Mouse (Mus musculus) MEL (cell line): Measurements from ENCODE around the gene Traf3. TPM values are rescaled to one million over a fixed set of nuclear protein-coding genes. Genes with fewer than 3 reads are reported as not detected.
A peak's percentile ranks its signal among the peaks of the same experiment; 100 is the strongest.

Experiments used
- DNase-seq: peaks from one replicate; pipeline ENCODE4 v3.0.0; 2011; ENCODE audit warnings: low read depth, low spot score
- H3K27ac ChIP-seq: 2 replicates; pipeline ENCODE4 v1.5.1; 2012; ENCODE audit warnings: low read depth, mild to moderate bottlenecking, control low read depth, low read length, moderate library complexity; ENCODE audit not compliant: control insufficient read depth
- H3K27me3 ChIP-seq, 2 experiments: fragments of 150-350 bp in 1 of 2; sonication (generic) in 1 of 2; 2 replicates each; pipeline ENCODE4 v1.6.1; 2012; ENCODE audit warnings: low read length in 2 of 2, mild to moderate bottlenecking in 2 of 2, improper control_type of control experiment in 1 of 2, moderate library complexity in 1 of 2; ENCODE audit not compliant: insufficient read depth in 2 of 2, control insufficient read depth in 1 of 2
- H3K36me3 ChIP-seq, 2 experiments: 2 replicates each; pipeline ENCODE4 v1.6.1; 2012 to 2014; ENCODE audit warnings: low read length in 2 of 2, improper control_type of control experiment in 1 of 2, inconsistent platforms in 1 of 2, mild to moderate bottlenecking in 1 of 2; ENCODE audit not compliant: insufficient read depth in 2 of 2, control insufficient read depth in 1 of 2
- H3K4me1 ChIP-seq, 2 experiments: fragments of 150-350 bp in 1 of 2; sonication (generic) in 1 of 2; 2 replicates each; pipeline ENCODE4 v1.6.1; 2012; ENCODE audit warnings: low read length in 2 of 2, improper control_type of control experiment in 1 of 2, mild to moderate bottlenecking in 1 of 2; ENCODE audit not compliant: insufficient read depth in 2 of 2, control insufficient read depth in 1 of 2
- H3K4me3 ChIP-seq, 2 experiments: fragments of 150-350 bp in 1 of 2; sonication (generic) in 1 of 2; 2 replicates each; pipeline ENCODE4 v1.5.1; 2012; ENCODE audit warnings: low read depth in 2 of 2, low read length in 2 of 2, mild to moderate bottlenecking in 2 of 2, moderate library complexity in 2 of 2, control low read depth in 1 of 2, improper control_type of control experiment in 1 of 2; ENCODE audit not compliant: control insufficient read depth in 1 of 2, insufficient read depth in 1 of 2
- H3K79me2 ChIP-seq: 2 replicates; pipeline ENCODE4 v1.6.1; 2012; ENCODE audit warnings: mild to moderate bottlenecking, low read length, moderate library complexity; ENCODE audit not compliant: control insufficient read depth, poor library complexity, insufficient read depth
- H3K9ac ChIP-seq: 2 replicates; pipeline ENCODE4 v1.6.1; 2012; ENCODE audit warnings: low read depth, mild to moderate bottlenecking, control low read depth, low read length, moderate library complexity; ENCODE audit not compliant: control insufficient read depth, poor library complexity, severe bottlenecking
- H3K9me3 ChIP-seq: fragments of 150-350 bp; sonication (generic); replicated peaks from 2 replicates; pipeline ENCODE4 v1.6.1; 2012; ENCODE audit warnings: mild to moderate bottlenecking, low read length, improper control_type of control experiment, moderate library complexity; ENCODE audit not compliant: insufficient read depth
- CHD2 ChIP-seq: IDR thresholded peaks from 2 replicates; pipeline ENCODE4 v1.6.1; 2011; ENCODE audit warnings: low read length, improper control_type of control experiment
- CTCF ChIP-seq, 3 experiments: IDR thresholded peaks in 2 of 3; conservative IDR thresholded peaks in 1 of 3; 2 replicates each; pipeline ENCODE4 v1.5.1; 2011 to 2012; ENCODE audit warnings: low read length in 3 of 3, low read depth in 2 of 3, mild to moderate bottlenecking in 2 of 3, improper control_type of control experiment in 1 of 3, inconsistent platforms in 1 of 3, mixed read lengths in 1 of 3, moderate library complexity in 1 of 3; ENCODE audit not compliant: control insufficient read depth in 1 of 3, insufficient read depth in 1 of 3, poor library complexity in 1 of 3, severe bottlenecking in 1 of 3
- ETS1 ChIP-seq: IDR thresholded peaks from 2 replicates; pipeline ENCODE4 v1.6.1; 2012; ENCODE audit warnings: low read depth, mild to moderate bottlenecking, inconsistent platforms, low read length, improper control_type of control experiment, moderate library complexity
- GABPA ChIP-seq: IDR thresholded peaks from 2 replicates; pipeline ENCODE4 v1.6.1; 2012; ENCODE audit warnings: low read depth, mild to moderate bottlenecking, inconsistent platforms, low read length, improper control_type of control experiment, moderate library complexity
- JUND ChIP-seq: IDR thresholded peaks from 2 replicates; pipeline ENCODE4 v1.6.1; 2011; ENCODE audit warnings: low read depth, mild to moderate bottlenecking, improper control_type of control experiment, low read length
- KAT2A ChIP-seq: conservative IDR thresholded peaks from 2 replicates; pipeline ENCODE4 v1.6.1; 2012; ENCODE audit warnings: low read depth, low read length, improper control_type of control experiment, inconsistent platforms
- MAX ChIP-seq: IDR thresholded peaks from 2 replicates; pipeline ENCODE4 v1.6.1; 2011; ENCODE audit warnings: low read length, improper control_type of control experiment
- MEF2A ChIP-seq: IDR thresholded peaks from 2 replicates; pipeline ENCODE4 v1.6.1; 2014; ENCODE audit warnings: low read depth, mild to moderate bottlenecking, inconsistent platforms, low read length, improper control_type of control experiment; ENCODE audit not compliant: poor library complexity, insufficient replicate concordance, severe bottlenecking; ENCODE audit errors: extremely low read depth
- MYB ChIP-seq: IDR thresholded peaks from 2 replicates; pipeline ENCODE4 v1.6.1; 2011; ENCODE audit warnings: mild to moderate bottlenecking, low read depth, low read length, improper control_type of control experiment
- MYC ChIP-seq: IDR thresholded peaks from 2 replicates; pipeline ENCODE4 v1.6.1; 2011; ENCODE audit warnings: low read depth, mild to moderate bottlenecking, low read length, improper control_type of control experiment, moderate library complexity
- POLR2A ChIP-seq, 2 experiments: IDR thresholded peaks; 2 replicates each; pipeline ENCODE4 v1.6.1; 2011 to 2012; ENCODE audit warnings: low read length in 2 of 2, mild to moderate bottlenecking in 2 of 2, control low read depth in 1 of 2, improper control_type of control experiment in 1 of 2, low read depth in 1 of 2, moderate library complexity in 1 of 2; ENCODE audit not compliant: control insufficient read depth in 1 of 2, insufficient read depth in 1 of 2, poor library complexity in 1 of 2
- POLR2AphosphoS2 ChIP-seq: IDR thresholded peaks from 2 replicates; pipeline ENCODE4 v1.6.1; 2011; ENCODE audit warnings: low read length, improper control_type of control experiment
- RAD21 ChIP-seq: IDR thresholded peaks from 2 replicates; pipeline ENCODE4 v1.6.1; 2011; ENCODE audit warnings: mild to moderate bottlenecking, low read depth, low read length, improper control_type of control experiment
- RCOR1 ChIP-seq: IDR thresholded peaks from 2 replicates; pipeline ENCODE4 v1.6.1; 2012; ENCODE audit warnings: low read depth, mild to moderate bottlenecking, inconsistent platforms, low read length, improper control_type of control experiment
- SIN3A ChIP-seq: IDR thresholded peaks from 2 replicates; pipeline ENCODE4 v1.6.1; 2012; ENCODE audit warnings: low read length, improper control_type of control experiment, inconsistent platforms
- SMC3 ChIP-seq: IDR thresholded peaks from 2 replicates; pipeline ENCODE4 v1.6.1; 2011; ENCODE audit warnings: low read depth, low read length, improper control_type of control experiment
- TAL1 ChIP-seq: IDR thresholded peaks from 2 replicates; pipeline ENCODE4 v1.6.1; 2012; ENCODE audit warnings: mild to moderate bottlenecking, inconsistent platforms, low read length, moderate library complexity, mixed read lengths
- TCF12 ChIP-seq: IDR thresholded peaks from 2 replicates; pipeline ENCODE4 v1.6.1; 2014; ENCODE audit warnings: low read depth, mild to moderate bottlenecking, inconsistent platforms, low read length, improper control_type of control experiment, moderate library complexity
- UBTF ChIP-seq: IDR thresholded peaks from 2 replicates; pipeline ENCODE4 v1.6.1; 2012; ENCODE audit warnings: low read depth, mild to moderate bottlenecking, inconsistent platforms, low read length, improper control_type of control experiment, moderate library complexity, borderline replicate concordance; ENCODE audit not compliant: insufficient read depth
- ZMIZ1 ChIP-seq: IDR thresholded peaks from 2 replicates; pipeline ENCODE4 v1.6.1; 2012; ENCODE audit warnings: low read depth, mild to moderate bottlenecking, inconsistent platforms, low read length, improper control_type of control experiment, moderate library complexity
- ZNF384 ChIP-seq: IDR thresholded peaks from 2 replicates; pipeline ENCODE4 v1.6.1; 2012; ENCODE audit warnings: low read depth, mild to moderate bottlenecking, inconsistent platforms, low read length, improper control_type of control experiment
- polyA plus RNA-seq, 2 experiments: library from polyadenylated mRNA; stranded (reverse) in 1 of 2; unstranded in 1 of 2; fragments of >175 nt in 1 of 2; fragments of >200 nt in 1 of 2; gene quantifications; 2 replicates each; pipeline versions ENCODE4 v1.2.1 to v1.2.4; 2012; ENCODE audit warnings: low replicate concordance in 2 of 2, low read depth in 1 of 2; ENCODE audit not compliant: insufficient read length in 2 of 2, insufficient read depth in 1 of 2, missing spikeins in 1 of 2
- total RNA-seq: library from RNA; depleted of rRNA; stranded (reverse); fragments of 300-350 nt; gene quantifications from 2 replicates; pipeline ENCODE4 v1.2.3, GENCODE M21; 2012

Traf3 gene
- total and polyA plus RNA-seq, 3 experiments = 21.1 to 40.7 TPM; not detected in 1

DNA sequence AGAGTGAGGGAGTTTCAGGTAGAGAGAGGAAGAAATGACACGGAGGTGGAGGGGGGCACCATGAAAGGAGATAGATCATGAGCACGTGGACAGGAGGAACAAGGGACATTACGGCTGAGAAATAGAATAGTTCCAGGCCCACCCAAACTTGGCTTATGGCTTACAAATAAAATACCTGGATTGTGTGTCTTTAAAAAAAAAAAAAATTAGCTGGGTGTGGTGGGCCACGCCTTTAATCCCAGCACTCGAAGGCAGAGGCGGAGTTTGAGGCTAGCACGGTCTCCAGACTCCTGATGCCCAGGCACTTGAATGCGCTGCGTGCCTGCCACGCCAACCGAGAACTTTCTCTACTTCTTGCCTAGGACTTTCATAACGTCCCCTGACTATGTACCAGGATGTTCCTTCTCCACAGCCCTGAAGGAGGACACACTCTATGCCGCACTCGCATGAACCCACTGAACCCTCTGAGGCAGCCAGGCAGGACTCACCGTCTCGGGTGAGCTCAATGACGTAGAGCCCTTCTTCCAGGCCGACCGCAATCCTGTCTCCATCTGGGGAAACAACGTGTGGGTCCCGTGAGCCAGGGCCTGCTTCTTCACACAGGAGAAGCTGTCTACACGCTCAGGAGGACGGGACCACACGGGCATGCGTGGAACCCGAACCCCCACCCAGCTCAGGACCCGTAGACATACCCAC is 135.3 kb downstream of the Traf3 start:
- no peak for DNase-seq
- Histone ChIP-seq H3K27ac (no peak overlapping the region), H3K27me3 (no peaks in the 10 kb centered on the region; a peak in 1 of 4 replicates), H3K9ac (no peak overlapping the region), H3K4me3 (no peak overlapping the region), H3K79me2 (no peaks in the 10 kb centered on the region), H3K36me3 (no peaks in the 10 kb centered on the region), H3K9me3 (no peaks in the 10 kb centered on the region), H3K4me1 (no peaks in the 10 kb centered on the region)
- TF ChIP-seq TCF12 (no peak), KAT2A (no peak), CTCF (IDR thresholded peaks at IDR 0.05 in 2 of 3, conservative IDR thresholded peaks at IDR 0.05 in 1 of 3; ENCODE audit: control insufficient read depth in 1 of 3, insufficient read depth in 1 of 3, low read depth in 2 of 3, low read length in 3 of 3, poor library complexity in 1 of 3, severe bottlenecking in 1 of 3) (no peak), ZMIZ1 (no peak), ZNF384 (0 out of 2 replicates have a peak, but pooled peaks have one; percentile 27), SMC3 (no peak), RCOR1 (no peak), POLR2AphosphoS2 (no peak)

DNA sequence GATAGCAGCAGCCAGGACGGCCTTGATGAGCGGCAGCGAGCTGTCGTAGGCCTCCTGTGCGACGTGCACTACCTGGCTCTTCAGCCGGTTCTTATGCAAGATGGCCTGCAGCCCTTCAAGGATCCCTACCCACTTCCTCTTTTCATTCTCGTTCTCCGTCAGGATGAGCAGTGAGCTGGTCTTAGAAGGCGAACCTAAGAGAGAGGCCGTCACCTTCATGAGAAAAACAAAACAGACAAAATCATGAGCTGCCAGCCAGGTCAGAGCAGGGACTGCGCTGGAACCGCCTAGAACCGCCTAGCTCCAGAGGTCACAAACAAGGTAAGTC is 135.8 kb downstream of the Traf3 start:
- H3K36me3 ChIP-seq = no peaks in the 10 kb centered on the region
- peak; percentile 12 for DNase-seq
- H3K9me3 ChIP-seq = no peaks in the 10 kb centered on the region
- no peaks in the 10 kb centered on the region for H3K79me2 ChIP-seq
- H3K27me3 ChIP-seq = no peaks in the 10 kb centered on the region; a peak in 1 of 4 replicates
- TF ChIP-seq SMC3 (no peak), JUND (no peak), RCOR1 (no peak), MYB (no peak), RAD21 (no peak), SIN3A (no peak), CTCF (IDR thresholded peaks at IDR 0.05 in 2 of 3, conservative IDR thresholded peaks at IDR 0.05 in 1 of 3; ENCODE audit: control insufficient read depth in 1 of 3, insufficient read depth in 1 of 3, low read depth in 2 of 3, low read length in 3 of 3, poor library complexity in 1 of 3, severe bottlenecking in 1 of 3) (no peak), CHD2 (no peak), UBTF (no peak), GABPA (no peak), POLR2A (IDR thresholded peaks at IDR 0.05; ENCODE audit: control insufficient read depth in 1 of 2, insufficient read depth in 1 of 2, low read depth in 1 of 2, low read length in 2 of 2, poor library complexity in 1 of 2) (no peak), TCF12 (no peak), ETS1 (no peak), MYC (no peak), MEF2A (no peak), MAX (no peak), TAL1 (no peak)
- no peak overlapping the region for H3K9ac ChIP-seq
- no peaks in the 10 kb centered on the region for H3K4me1 ChIP-seq
- H3K4me3 ChIP-seq = no peak overlapping the region
- H3K27ac ChIP-seq = no peak overlapping the region
